Mouse (Mus musculus): ENCODE measurements at regions not wholly inside any gene's neighbourhood (a gene's known extent, or its start where the extent isn't known, plus 50 kb on each side); places are given as distances from the start of the nearest gene placed in this dataset.

DNA sequence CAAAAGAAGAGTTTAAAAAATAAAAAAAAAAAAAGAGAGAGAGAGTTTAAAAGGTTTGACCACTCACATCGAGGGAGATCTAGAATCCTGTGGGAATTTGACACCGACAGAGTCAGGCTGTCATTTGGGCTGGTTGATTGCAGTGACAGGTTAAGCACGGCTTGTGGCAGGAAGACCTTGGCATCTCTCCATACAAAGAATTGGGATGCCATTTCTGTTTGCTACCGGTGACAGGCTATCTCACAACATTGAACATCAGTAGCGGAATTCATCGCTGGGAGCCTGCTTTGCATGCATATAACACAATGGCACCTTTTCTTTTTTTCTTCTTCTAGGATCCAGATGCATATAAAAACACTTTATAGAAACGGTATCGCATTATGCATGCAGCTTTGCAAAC lies 53.7 kb upstream of the Gm26657 start:
- DNase-seq (ENCODE audit: low read depth, low spot score): no peak

DNA sequence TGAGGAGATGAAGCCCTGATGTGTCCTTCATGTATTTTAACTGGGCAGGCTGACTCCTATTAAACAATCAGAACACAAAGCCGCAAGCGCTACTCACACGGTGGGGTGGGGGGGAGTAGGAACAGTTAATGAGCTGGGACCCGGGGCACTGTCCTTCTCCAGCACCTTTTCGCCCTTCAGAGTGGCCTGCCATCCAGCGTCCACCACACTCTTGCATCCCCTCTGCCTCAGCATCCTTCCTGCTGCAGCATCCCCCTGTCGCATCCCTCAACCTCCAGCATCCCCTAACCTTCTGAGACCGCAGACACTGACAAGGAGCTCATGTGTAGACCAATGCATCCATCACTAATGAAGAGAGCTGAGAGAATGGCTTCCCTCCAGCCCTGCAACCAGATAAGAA lies 54.2 kb upstream of the Gm26657 start:
- no peak for DNase-seq (ENCODE audit: low read depth, low spot score)

DNA sequence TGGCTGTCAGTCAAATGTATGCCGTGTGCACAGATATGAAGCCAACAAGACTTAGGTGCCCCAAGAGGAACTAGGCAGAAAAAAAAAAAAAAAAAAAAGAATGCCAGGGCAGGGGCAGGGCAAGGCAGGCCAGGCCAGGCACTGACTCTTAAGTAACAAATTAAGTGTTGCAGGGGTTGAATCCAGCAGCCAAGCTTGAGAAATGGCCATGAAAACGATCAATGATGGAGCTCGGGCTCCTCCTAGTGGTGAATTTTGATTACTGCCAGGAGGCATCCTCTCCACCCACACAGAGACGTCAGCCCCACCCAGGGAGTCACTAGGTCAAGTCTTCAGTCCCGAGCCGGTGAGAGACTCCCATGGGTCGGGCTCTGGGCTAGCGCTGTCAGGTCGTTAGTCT lies 54.7 kb upstream of the Gm26657 start:
- DNase-seq (ENCODE audit: low read depth, low spot score): peak; percentile 69

DNA sequence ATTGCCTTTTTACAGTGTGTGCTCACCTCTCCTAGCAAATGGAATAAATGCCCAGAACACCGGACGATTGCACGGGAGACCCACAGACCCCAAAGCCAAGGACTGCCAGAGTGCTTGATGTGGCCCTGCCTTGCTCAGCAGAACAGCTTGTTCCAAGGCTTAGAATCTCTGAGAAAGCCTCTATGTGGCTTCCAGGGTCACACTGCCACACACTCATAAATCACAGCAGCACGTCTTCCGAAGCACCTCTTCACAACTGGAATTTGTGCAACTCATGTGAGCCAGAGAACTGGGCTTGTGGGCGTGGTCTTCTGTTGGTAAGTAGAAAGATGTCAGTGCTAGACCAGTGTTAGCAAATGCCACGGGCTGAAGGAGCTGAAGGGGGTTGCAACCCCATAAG lies 55.8 kb upstream of the Gm26657 start:
- DNase-seq (ENCODE audit: low read depth, low spot score): no peak

DNA sequence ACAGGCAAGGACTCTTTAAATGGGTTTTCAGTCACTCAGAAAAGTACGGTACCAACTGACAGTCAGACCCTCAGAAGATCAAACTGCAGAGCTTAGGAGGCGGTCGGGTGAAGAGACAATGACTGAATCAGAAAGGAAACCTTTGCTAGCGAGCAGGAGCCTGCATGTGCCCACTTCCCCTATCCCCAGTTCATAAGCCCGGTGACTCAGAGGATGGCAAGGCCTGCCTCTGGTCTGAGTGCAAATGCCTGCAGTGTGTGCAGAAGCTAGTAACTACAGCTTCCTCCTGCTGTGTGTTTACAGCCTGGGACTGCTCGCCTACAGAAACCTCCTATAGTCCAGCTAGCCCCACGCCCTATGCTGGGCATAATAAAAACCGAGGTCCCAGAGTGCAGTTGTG lies 58.7 kb upstream of the Gm26657 start:
- DNase-seq (ENCODE audit: low read depth, low spot score): no peak

DNA sequence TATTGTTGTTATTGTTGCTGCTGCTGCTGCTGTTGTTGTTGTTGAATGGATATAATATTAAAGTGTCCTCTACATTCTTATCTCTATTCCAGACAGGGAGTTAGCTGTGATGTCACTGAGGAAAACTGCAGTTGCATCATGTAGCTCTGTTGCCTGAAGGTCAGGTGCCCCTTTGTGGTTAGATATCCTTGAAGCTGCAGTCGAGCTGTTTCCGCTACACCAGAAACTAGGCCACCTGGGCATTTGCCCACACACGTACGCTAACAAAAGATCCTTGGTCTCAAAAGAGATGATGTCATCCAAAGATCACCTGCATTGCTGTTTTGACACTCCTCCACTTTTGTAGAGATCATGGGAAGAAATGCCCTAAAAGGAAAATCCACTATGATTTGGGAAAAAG lies 66.0 kb upstream of the Gm26657 start:
- DNase-seq (ENCODE audit: low read depth, low spot score): no peak

DNA sequence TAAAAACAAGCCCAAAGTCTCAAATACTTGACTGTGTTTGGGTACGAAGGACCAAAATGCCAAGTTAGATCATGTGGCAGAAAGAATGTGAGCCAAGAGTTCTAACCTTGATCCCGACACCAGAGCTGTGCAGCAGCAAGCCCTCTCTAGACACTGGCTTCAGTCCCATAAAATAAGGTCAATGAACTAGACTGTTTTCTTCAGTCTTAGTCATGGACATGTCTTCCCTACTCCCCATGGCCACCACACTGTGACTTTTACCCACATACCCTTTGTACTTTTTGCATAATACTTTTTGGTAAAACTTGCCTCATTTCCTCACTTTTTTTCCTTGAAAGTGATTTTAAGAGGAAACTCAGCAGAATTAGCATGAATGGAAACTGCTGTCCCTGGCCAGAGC lies 74.9 kb upstream of the Gm26657 start:
- no peak for DNase-seq (ENCODE audit: low read depth, low spot score)

DNA sequence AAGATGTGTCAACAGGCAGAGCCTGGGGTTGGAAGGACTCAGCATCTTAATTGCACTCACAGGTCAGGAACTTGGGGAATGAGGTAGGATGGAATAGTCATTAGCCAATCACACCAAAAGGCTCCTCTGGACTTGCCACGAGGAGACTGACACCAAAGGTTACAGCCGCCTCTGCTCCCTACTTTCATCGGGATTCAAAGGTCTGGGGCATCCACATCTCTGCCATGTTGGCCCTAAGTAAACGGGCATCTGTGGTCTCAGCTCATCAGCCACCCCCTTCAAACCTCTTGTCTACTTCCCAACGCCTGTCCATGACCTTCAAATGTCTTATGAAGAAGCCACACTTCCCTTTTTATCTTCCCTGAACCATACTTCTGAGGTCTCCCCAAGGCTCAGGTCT lies 78.1 kb upstream of the Gm26657 start:
- no peak for DNase-seq (ENCODE audit: low read depth, low spot score)

DNA sequence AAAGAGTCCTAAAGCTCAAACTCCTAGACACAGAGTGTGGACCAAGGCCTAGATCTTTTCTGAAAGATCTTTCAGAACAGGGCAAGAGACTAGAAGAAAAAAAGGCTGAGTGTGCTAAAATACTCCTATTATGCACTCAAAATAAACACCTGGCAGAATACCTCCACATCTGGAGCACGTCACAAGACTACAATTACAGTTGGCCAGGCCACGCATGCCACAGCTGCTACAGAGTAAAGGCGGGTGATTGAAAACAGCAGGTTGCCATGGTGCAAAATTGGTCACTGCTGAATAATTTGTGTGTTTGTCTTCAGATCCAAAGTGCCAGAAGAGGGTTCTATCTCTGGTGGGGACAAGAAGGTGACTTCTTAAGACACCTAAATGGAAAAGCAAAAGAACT lies 82.8 kb upstream of the Gm26657 start:
- DNase-seq (ENCODE audit: low read depth, low spot score): no peak

DNA sequence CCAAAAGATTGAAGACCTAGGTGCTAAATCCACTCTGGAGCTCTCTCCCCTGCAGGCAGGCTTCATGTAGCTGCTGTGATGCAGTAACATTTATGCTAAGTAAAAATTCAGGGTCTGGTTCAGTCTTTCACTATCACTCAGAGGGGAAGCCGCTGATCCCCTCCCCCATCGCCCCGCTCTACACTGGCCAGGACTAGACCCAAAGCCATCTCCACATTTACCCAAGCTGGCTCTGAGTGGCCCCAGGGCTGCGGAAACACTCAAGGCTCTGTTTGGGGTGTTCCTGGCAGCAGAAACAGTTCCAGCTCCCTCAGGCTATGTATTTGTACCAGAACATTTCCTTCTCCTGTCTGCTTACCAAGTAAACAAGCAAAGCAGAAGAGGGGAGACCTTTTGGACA lies 85.5 kb upstream of the Gm26657 start:
- DNase-seq (ENCODE audit: low read depth, low spot score): no peak

DNA sequence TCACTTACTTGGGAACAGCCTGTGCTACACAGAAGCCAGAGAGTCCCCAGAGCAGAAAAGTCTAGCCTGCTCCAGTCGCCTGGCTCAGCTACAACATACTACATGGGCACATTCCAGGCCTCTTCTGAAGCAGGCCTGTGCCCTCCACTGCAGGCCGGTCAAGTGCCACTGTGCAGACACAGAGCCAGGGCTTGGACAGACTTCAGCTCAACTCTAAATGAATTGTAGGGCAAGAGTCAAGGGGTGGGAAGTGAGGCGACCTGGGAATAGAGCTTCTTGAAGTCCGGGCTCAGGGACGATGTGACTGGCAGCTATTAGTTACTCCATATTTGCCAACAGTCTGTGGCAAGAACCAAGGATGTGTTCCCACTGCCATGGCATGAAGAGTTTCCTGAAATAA lies 87.1 kb upstream of the Gm26657 start:
- DNase-seq (ENCODE audit: low read depth, low spot score): no peak

DNA sequence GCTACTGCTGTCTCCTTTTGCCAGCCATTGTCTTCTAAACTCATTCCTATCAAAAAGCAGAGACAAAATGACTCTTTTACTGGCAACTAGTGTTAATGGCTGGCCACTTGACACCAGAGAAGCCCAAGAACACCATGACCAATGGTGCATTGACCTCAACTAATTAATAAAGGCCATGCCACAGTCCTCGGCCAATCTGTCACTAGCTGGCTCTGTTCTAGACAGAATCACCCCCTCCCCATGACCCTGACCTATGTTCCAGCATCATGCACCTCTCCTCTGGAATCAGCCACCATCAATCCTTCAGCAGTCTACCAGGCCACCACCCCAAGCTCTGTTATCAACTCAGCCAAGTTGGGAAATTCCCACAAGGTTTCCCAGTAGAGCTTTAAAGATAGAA lies 90.1 kb upstream of the Gm26657 start:
- DNase-seq (ENCODE audit: low read depth, low spot score): no peak

DNA sequence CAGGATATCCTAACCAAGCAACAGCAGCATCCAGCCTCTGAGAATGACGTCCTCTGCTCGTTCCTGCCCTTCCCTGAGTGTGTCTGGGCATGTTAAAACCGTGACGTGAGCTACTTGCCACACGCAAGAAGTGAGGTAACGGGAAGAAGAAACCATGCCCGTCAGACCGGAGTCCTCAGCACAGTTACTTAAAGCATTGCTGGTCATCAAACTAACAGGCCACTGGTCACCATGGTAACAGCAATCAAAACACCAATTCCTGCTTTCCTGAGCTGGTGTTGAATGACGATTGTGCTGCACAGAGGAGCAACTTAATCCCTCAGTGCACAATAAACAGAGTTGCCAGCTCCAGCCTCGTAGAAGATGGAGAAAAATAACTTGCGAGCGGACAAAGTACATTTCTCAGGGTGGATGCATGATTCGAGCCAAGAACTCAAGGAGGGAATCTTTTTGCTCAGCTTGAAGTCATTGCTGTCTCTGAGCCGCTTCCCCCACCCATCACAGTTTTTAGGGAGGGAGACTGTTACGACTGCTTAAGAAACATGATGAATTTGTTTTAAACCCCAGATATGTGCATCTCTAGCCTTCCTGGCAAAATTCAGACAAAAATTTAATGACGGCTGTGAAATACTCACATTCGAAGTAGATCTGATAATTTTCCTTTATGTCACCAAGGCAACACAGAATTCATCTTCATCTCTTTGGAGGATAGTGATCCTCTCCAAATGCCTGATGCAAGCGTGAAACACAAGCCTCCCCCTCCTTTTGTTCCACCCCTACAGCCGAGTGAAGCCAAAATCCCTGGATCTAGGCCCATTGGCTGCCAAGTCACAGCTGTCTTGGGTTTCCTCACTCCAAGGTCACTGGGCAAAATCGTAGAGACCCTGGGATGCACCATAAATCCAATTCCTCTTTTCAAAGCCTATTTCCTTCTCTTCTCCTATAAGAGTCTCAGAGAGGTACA lies 95.6 kb upstream of the Gm26657 start:
- peak; percentile 6 for DNase-seq (ENCODE audit: low read depth, low spot score)

DNA sequence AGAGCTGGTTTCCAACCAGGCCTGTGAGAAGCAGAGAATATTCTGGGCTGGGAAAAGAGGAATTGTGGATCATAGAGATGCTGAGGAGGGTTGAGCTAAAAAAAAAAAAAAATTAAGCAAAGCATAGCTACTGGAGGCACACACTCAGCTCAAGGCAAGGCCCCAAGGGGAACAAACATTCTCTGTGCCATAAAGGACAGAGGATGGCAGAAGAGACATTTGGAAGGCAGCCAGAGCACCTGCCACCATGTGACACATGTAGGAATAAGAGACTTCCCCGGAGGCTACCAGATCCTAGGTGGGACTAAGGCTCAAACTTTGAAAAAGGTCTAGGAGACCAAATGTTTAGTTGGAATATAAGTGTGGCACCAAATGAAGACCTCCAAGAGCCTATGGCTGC lies 96.4 kb upstream of the Gm26657 start:
- no peak for DNase-seq (ENCODE audit: low read depth, low spot score)

DNA sequence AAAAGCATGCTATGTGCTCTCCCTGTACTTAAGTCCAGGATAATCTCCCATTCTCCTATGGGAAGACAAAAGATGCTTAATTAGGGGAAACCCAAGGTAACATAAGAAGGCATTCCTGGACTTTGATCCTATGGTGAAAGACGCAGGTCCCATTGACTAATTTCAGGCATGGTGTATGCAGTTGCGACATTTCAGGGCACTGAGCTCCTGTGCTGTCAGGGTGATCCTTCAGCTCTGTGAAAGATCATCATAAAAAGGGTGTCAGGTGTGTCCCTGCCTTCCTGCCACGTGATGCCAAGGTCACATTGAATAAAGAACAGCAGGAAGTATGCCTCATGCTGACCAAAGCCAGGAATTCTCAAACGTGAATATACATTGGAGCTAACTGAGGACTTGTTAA lies 100.2 kb upstream of the Gm26657 start:
- DNase-seq (ENCODE audit: low read depth, low spot score): no peak

DNA sequence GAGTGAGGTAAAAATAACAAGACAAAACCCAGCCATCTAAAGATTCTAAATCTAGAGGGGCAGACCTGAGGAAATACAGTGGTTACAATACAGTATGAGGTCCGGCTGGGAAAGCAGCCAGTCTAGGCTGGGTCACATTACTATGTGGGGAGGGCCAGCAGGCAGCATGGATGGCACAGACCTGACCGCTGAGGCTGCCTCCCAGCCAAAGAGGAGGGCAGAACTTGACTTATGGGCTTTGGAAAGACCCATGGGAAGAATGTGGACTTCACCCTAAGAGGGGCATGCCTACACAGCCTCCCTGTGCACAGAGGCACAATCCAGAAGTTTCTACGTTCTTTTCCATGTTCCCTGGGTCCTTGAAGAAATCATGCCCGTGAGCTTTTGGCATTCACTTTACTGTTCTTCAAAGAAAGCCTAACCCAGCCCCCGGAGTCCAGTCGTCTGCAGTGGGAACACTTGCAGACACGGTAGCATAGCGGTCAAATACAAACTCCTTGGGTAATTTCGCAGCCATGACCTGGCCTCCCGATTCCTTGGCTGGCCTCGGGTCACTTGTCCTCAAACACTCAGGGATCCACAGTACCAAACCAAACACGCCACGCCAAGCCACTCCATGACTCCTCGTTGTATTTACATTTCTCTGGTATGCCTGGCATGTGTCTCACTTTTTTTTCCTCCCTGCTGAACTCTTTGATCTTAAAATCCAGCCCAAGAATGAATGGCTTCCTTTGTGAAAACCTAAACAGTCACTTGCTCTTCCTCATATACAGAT lies 101.0 kb upstream of the Gm26657 start:
- DNase-seq (ENCODE audit: low read depth, low spot score): no peak

DNA sequence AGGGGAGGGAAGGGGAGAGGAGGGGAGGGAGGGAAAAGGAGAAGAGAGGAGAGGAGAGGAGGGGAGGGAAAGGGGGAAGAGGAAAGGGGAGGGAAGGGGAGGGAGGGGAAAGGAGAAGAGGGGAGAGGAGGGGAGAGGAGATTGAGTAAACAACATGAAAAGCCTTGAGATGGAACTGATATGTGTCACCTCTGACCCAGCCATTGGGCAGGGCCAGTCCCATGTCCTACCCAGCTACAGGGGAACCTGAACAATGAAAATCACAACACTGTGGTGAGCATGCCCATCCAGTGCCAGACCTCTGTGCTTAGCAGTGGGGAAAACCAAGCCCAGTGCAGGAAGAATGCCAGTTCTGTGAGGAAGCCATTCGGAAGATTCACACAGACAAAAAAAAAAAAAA lies 103.6 kb upstream of the Gm26657 start:
- DNase-seq (ENCODE audit: low read depth, low spot score): no peak

DNA sequence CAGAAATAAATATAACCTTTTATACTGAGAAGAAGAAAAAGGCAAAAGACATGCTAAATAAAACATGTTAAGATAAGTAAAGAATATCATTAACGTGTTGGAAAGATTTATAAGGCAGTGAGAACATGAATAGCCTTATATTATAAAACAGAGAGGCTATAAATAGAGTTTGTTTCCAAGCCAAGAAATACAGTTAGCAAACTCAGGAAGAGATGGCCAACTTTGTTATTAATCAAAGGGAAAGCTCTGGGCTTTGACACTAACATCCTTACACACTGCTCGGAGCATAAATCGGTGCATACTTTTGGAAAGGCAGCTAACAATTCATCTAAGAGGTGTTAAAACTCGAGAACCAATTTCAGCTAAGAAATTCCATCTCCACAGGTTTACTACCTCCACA lies 106.3 kb upstream of the Gm26657 start:
- no peak for DNase-seq (ENCODE audit: low read depth, low spot score)

DNA sequence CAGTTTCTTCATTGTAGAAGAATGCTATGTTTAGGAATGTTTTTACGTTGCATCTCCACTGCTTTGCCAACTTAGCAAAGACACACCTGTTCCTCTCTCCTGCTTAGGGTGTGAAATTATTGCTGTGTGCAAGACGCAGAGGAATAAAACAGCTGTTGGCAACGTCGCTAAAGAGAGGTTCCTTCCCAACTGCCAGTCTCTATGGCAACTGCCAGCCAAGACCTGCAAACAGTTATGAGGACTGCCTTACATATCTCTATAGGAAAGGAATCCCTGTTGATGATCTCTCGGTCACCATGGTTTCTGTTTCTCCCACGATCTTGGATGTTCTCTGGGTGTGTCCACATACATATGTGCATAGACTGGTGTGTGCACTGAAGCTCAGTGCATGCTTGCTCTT lies 109.6 kb upstream of the Gm26657 start:
- no peak for DNase-seq (ENCODE audit: low read depth, low spot score)

DNA sequence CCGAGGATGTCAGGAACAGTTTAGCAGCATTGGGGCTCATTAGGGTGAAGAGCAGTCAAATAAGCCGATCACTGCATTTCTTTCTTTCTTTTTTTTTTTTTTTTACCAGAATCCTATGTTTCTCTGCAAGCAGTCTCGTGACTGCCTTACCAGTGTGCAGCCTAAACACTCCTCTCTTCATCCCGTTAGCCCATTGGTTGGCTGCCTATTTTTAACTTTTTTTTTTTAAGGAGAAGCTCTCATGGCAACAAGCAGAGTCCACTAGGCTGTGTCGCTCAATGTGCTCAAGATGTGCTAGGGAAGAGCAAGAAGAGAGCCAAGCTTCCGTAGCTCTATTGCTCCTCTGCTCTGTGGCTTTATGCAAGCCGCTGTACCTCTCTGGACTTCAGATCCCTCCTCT lies 112.7 kb upstream of the Gm26657 start:
- no peak for DNase-seq (ENCODE audit: low read depth, low spot score)

DNA sequence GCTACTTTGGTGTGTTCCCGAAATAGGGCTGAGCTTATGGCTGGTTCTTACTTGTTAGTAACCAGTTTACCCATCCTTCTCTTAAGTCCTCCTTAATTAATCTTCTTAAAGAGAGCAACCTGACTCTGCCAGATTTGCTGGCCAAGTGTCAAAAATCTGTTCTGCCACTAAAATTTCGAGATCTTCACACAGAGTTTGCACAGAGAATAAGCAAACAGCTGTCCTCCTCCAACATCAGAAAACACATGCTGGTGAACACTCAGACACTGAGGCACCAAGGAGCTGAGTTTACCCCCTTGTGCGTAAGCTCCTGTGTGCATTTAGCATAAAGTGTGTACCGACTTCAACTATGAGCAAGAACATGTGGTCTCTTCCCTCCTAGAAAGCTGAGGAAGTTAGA lies 118.1 kb upstream of the Gm26657 start:
- DNase-seq (ENCODE audit: low read depth, low spot score): no peak

DNA sequence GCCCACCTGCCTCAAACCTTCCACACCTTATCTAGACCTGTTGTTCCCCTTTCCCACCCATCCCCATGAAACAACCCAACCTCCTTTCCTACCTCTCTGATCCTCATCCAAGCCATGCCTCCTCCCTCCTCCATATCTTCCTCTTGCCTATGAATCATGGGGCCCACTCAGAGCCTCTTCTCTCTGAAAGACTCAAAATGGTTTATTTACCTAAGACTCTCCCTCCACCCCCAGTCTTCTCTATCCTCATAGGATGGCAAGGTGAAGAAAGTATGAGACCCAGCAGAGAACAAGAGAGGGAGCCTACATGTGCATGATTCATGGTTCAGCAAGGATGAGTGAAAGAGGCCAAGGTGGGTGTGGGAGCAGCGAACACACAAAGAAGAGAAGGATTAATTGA lies 118.5 kb upstream of the Gm26657 start:
- DNase-seq (ENCODE audit: low read depth, low spot score): no peak

DNA sequence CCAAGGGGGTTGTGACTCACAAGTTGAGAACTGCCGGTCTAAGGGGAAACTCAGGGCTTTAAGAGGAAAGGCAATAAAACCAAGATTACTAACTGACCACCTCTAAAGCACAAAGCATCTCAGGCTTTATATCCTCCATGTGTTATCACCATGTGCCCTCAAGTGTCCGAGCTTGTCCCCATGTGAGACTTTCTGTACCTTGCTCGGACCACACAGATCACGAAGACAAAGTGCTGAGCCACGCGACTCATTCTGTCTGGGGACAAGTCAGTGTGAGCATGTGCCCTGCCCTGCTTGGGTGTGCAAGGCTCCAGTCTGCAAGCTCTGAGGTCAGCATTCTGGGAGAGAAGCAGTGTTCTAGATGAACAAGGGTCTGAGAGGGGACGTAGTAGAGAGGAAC lies 119.2 kb upstream of the Gm26657 start:
- DNase-seq (ENCODE audit: low read depth, low spot score): no peak

Data from retina, postnatal 7 days (tissue).